ENCODE assay signal across 21 mouse cellular contexts in genomic region chr1:153051474-153051873, GRCm38 (mm10).
"Had no signal": no experiment of that assay in that cellular context is flagged by ENCODE, and none has a peak within 500 bp of the region (broad histone marks: within the 10 kb centered on the region; RNA-seq: fewer than 3 reads in every experiment).

No protein-coding gene starts in this region.

- H3K36me3 ChIP-seq: limb, embryonic 12.5 days; limb, embryonic 15.5 days; liver, embryonic 13.5 days; lung, embryonic 15.5 days; midbrain, embryonic 12.5 days; midbrain, embryonic 15.5 days; neural tube, embryonic 12.5 days; neural tube, embryonic 15.5 days; stomach, embryonic 15.5 days had no signal

- H3K9me3 ChIP-seq: limb, embryonic 12.5 days; limb, embryonic 15.5 days; liver, embryonic 13.5 days; lung, embryonic 15.5 days; midbrain, embryonic 12.5 days; midbrain, embryonic 15.5 days; neural tube, embryonic 12.5 days; neural tube, embryonic 15.5 days; stomach, embryonic 15.5 days had no signal

- H3K27me3 ChIP-seq: limb, embryonic 15.5 days; liver, embryonic 13.5 days; lung, embryonic 15.5 days; stomach, embryonic 15.5 days had no signal

- ATAC-seq: inflammation-experienced regulatory T-cells, adult 6 months; intestine, embryonic 16.5 days; midbrain, embryonic 15.5 days had no signal

- H3K27ac ChIP-seq: limb, embryonic 12.5 days; limb, embryonic 15.5 days; liver, embryonic 13.5 days; lung, embryonic 15.5 days; midbrain, embryonic 12.5 days; midbrain, embryonic 15.5 days; neural tube, embryonic 12.5 days; neural tube, embryonic 15.5 days; stomach, embryonic 15.5 days had no signal

- H3K4me2 ChIP-seq: limb, embryonic 12.5 days; limb, embryonic 15.5 days; liver, embryonic 13.5 days; lung, embryonic 15.5 days; midbrain, embryonic 12.5 days; midbrain, embryonic 15.5 days; neural tube, embryonic 12.5 days; neural tube, embryonic 15.5 days; stomach, embryonic 15.5 days had no signal

- DNase-seq: kidney, adult 18-20 months; kidney, adult 9 months; kidney, postnatal 14 days; kidney, postnatal 4 days; left cerebral cortex, postnatal 4 days; liver, embryonic 13.5 days; right cerebral cortex, adult 18-20 months; right cerebral cortex, postnatal 14 days; right cerebral cortex, postnatal 4 days; thymus, postnatal 25 days had no signal

- H3K4me1 ChIP-seq: liver, embryonic 13.5 days; megakaryocyte, embryonic 14.5 days had no signal

- H3K9ac ChIP-seq: limb, embryonic 12.5 days; limb, embryonic 15.5 days; liver, embryonic 13.5 days; lung, embryonic 15.5 days; midbrain, embryonic 12.5 days; midbrain, embryonic 15.5 days; neural tube, embryonic 12.5 days; neural tube, embryonic 15.5 days; stomach, embryonic 15.5 days had no signal

- H3K4me3 ChIP-seq: limb, embryonic 12.5 days; limb, embryonic 15.5 days; liver, embryonic 13.5 days; lung, embryonic 15.5 days; megakaryocyte, embryonic 14.5 days; midbrain, embryonic 12.5 days; midbrain, embryonic 15.5 days; neural tube, embryonic 12.5 days; neural tube, embryonic 15.5 days; stomach, embryonic 15.5 days had no signal
